Mouse (Mus musculus) cortical plate, adult 2 months (tissue): ENCODE measurements around the gene Slc39a3.

ENCODE experiments used
- CTCF ChIP-seq: fragments of 200-500 bp; IDR thresholded peaks from 2 replicates; pipeline ENCODE4 v1.5.1; 2011; ENCODE audit warnings: mild to moderate bottlenecking, control low read depth, low read length; ENCODE audit not compliant: insufficient read depth; ENCODE audit errors: extremely low read depth
- POLR2A ChIP-seq: fragments of 200-500 bp; IDR thresholded peaks from 2 replicates; pipeline ENCODE4 v1.6.1; 2011; ENCODE audit warnings: mild to moderate bottlenecking, low read length, control low read depth; ENCODE audit not compliant: insufficient read depth; ENCODE audit errors: extremely low read depth

DNA sequence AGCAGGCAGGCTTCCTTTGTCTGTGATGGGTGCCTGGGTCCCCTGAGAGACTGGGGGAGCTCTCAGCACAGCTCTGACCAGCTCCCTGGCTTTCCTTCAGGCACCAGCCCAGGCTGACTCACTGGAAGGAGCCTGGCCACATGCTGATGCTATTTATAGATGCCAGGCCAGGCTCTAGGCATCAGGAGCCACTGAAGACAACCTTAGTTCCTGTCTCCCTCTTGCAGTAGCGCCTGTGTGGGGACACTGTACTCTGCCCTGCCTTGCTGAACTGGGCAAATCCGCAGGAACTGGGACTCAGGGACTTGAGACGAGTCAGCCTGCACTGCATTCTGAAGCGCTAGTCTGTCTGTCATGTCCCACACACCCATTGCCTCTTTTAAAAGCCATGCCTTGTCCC, 9.9 kb downstream of the Slc39a3 start:
- TF ChIP-seq CTCF (no peak), POLR2A (no peak)
